Mouse (Mus musculus) erythroblast, embryonic 14.5 days (primary cell): Measurements from ENCODE around the gene Mmp24.

Experiments
- GATA1 ChIP-seq: IDR thresholded peaks from 2 replicates; pipeline ENCODE4 v1.6.1; 2012; ENCODE audit warnings: low read length, inconsistent platforms, mixed read lengths
- TAL1 ChIP-seq: IDR thresholded peaks from 3 replicates; pipeline ENCODE4 v1.6.1; 2012; ENCODE audit warnings: low read length, inconsistent platforms, mixed read lengths

- TF ChIP-seq GATA1 (no peak), TAL1 (no peak)
Observed at GRCm38 (mm10) chr2:155817301-155818245, 42.4 kb downstream of the Mmp24 start.
